Mouse (Mus musculus) WW6 (cell line): ENCODE measurements around the gene Tmem127.
"Not testable (repeated sequence)": the region's sequence is repeated elsewhere in the genome, so short reads cannot be mapped to it uniquely, and the experiment has no call there.

Experiments
- DNase-seq: peaks from one replicate; pipeline ENCODE4 v3.0.0-alpha.2; 2013; ENCODE audit warnings: low read depth, low spot score

Tmem127 gene

DNA sequence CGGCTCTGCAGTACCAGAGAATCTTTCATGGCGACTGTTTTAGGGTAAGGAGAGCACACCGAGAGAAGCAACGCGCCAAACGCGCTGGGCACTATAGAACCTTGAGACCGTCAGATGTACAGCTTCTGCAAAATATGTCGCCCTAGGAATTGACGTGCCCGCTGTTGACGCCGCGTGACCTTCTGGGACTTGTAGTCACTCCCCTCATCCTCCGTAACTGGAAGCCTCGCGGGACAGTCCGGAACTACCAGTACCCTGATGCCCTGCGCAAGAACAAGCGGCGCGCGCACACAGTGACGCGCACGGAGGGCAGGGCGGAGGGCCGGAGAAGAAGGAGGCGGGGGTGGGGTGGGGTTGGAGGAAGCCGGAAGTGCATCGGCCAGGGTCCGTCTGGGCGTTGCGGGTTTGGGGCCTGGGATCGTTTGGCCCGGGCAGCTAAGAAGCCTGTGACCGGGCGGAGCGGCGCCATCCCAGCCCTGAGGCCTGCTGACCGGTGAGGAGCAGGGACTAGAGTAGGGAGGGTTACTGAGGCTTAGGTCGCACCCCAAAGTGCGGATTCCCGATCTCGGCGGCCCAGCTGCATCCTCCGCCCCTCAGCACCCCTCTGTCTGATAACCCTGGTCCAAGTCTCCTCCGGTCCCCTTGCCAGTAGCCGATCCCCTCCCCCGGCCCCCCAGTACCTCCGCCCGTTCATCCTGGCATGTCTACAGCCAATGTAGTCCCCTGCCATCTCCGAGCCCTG lies at the start of gene Tmem127, which contains the start of gene Ciao1:
Gene Tmem127 (plus strand): TSS at position 317 of the 742 bp plus-strand sequence.
Gene Ciao1 (minus strand): TSS at position 225 of the 742 bp plus-strand sequence.
- DNase-seq, result peak; percentile 97

DNA sequence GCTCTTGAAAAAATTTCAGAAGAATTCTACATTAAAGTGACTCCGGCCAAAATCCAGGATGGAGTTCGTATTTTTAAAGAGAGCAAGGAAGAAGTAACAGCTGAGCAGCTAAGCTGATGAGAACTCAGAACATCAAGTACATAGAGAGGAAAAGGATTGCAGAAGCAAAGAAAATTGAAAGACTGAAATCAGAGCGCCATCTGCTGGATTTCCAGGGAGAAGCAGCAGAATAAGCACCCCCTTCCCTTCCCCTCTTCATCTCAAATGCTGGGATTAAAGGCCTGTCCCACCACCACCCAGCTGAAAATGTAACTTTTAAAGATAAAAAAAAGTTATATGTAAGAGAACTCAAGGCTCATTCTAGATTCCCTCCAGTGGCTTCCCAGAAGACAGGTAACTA lies 42.8 kb upstream of the Tmem127 start:
- peak; percentile 18 for DNase-seq

DNA sequence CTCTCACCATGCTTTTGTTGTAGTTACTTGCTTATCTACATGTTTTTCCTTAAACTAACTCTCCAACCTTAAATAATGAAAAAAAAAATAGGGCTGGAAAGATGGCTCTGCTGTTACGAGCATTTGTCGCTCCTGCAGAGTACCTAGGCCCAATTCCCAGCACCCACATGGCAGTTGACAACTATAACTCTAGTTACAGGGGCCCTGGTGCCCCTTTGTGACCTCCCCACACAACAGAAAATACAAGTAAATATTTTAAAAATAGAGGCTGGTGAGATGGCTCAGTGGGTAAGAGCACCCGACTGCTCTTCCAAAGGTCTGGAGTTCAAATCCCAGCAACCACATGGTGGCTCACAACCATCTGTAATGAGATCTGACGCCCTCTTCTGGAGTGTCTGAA lies 41.8 kb upstream of the Tmem127 start:
- DNase-seq, result not testable (repeated sequence)

GRCm38 (mm10) chr2:127206916-127207315 lies 40.8 kb upstream of the Tmem127 start:
- no peak for DNase-seq

DNA sequence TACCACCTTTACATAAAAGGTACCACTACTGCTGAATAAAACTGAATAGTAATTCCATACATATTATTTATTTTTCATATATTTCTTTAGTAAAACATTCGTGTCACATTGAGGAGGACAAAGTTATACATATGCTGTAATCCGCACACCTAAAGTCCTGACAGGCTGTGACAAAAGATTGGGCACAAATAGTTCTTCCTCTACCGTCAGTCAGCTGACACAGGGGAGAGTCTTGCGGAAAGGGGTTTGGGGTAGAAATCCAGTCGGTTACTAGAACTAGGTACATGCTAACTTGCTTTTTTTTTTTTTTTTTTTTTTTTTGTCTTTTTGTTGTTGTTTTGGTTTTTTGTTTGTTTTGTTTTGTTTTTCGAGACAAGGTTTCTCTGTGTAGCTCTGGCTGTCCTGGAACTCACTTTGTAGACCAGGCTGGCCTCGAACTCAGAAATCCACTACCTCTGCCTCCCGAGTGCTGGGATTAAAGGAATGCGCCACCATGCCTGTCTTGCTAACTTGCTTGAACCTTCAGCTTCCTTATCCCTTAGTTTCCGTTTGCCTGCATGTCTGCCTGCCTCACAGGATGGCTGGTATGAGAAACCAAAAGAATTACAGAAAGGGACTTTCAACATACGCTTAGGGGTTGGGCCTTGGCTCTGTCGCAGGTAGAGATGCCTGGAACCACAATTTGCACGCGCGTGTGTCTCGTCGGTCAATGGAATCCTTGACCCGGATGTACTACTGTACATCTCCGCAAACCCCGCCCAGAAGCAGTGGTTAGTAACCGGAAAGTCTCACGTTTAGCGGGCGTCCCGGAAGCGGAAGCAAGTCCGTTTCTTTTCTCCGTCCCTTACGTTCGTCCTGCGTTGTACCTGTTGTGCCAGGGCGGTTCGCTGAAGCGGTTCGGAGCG lies 39.9 kb upstream of the Tmem127 start, which contains the start of the genes 1810024B03Rik and Snrnp200:
Gene 1810024B03Rik (minus strand): TSS at position 734 of the 905 bp plus-strand sequence.
Gene Snrnp200 (plus strand): TSS at position 840 of the 905 bp plus-strand sequence.
- DNase-seq, result peak; percentile 91

DNA sequence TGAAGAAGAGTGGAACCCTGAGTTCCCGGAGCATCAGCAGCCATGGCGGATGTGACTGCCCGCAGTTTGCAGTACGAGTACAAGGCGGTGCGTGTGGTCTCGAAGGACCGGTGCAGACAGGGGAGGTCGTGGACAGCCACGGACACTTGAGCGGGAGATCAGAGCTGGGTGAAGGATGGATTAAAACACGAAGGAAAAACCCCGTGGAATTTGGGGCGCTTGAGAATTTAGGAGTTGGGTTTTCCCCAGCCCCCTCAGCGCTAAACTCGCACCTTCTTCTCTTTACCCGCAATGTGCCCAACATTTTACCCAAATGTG lies 39.3 kb upstream of the Tmem127 start:
- no peak for DNase-seq

DNA sequence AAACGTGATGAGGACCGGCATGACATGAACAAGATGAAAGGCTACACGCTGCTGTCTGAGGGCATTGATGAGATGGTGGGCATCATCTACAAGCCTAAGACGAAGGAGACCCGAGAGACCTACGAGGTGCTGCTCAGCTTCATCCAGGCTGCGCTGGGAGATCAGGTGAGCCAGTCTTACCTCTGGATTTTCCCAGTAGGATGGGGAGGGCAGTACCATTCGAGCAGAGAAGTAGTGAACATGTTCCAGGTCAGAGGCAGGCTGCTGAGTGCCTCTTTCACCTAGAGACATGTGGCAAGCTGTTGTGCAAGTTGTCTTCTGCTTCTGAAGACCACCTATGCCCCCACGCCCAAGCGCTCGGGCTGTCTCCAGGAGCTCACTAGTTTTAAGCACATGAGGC lies 37.0 kb upstream of the Tmem127 start:
- no peak for DNase-seq

- DNase-seq, result no peak
These were observed 30.0 kb upstream of the Tmem127 start for GRCm38 (mm10) chr2:127217746-127218145.

- no peak for DNase-seq
These were observed 22.4 kb upstream of the Tmem127 start for GRCm38 (mm10) chr2:127225261-127225660.

DNA sequence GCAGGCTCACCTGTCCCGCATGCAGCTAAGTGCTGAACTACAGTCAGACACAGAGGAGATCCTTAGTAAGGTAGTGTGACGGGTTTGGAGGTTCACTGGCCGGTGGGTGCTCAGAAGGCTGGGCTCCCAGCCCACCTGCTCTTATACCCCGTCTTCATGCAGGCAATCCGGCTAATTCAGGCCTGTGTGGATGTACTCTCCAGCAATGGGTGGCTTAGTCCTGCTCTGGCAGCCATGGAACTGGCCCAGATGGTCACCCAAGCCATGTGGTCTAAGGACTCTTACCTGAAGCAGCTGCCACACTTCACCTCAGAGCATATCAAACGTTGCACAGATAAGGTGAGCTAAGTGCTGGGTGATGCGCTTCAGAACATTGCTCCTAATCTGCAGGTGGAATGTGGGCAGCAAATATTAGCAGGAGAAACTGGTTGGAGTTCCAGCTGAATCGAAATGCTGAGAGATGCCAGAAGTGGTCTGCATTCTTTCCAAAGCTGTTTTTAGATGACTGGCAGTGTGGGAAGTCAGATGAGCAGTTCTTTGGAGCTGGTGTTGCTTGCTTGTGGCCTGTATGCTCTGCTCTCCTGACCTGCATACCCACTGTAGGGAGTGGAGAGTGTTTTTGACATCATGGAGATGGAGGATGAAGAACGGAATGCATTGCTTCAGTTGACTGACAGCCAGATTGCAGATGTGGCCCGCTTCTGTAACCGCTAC lies 9.7 kb upstream of the Tmem127 start:
- no peak for DNase-seq

GRCm38 (mm10) chr2:127240065-127240464 lies 7.6 kb upstream of the Tmem127 start:
- no peak for DNase-seq

- DNase-seq, result no peak
These were observed 761 bp downstream of the Tmem127 start for GRCm38 (mm10) chr2:127248334-127249004.

DNA sequence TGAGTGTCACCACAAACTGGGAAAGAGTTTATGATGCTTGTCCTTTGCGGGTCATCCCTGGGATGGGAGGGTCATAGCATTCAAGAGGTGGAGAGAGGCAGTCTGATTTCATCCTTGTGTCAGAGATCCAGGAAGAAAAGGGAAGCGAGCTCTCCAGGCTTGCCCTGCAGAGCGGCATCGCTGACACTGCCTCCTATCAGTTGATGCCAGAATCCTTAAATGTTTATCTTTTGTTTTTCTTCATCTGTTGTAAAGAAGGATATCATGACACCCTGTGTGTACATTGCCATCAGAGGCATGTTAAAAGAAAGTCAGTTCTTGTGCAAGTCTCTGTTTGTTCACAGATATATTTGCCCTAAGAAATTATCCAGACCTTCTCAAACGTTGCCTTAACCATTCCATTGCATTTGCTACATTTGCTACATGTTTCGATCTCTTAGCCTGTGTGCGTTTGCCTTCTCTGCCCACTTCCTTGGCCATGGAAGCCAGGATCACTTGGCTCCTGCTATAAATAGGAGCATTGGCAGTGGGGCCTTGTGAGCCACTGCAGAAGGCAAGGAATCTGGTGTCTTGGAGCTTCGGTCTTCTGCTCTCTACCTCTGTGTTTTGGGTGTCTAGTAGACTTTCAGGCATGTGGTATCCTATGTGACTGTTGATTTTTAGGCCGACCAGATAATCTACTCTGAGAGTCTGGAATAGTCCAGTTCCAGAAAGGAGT lies 2.7 kb downstream of the Tmem127 start:
- DNase-seq, result no peak

GRCm38 (mm10) chr2:127251457-127251856 lies 3.7 kb downstream of the Tmem127 start:
- DNase-seq, result no peak

- DNase-seq, result no peak
These were observed 4.3 kb downstream of the Tmem127 start for GRCm38 (mm10) chr2:127251880-127252527.

GRCm38 (mm10) chr2:127252787-127253186 lies 5.1 kb downstream of the Tmem127 start:
- no peak for DNase-seq

- DNase-seq, result no peak
These were observed 7.0 kb downstream of the Tmem127 start for GRCm38 (mm10) chr2:127254604-127255134.

DNA sequence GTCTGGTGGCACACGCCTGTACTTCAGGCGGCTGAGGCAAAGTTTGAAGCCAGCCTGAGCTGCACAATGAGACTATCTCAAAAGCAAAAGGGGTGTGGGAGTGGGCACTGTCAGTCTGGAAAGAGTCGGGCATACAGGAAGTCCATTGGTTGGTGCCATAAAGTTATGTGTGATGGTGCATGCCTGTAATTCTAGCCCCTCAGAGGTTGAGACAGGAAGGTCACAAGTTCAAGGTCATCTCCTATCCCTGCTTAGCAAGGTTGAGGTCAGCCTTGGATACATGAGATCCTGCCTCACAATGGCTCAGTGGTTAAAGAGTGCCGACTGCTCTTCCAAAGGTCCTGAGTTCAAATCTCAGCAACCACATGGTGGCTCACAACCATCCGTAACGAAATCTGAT lies 7.6 kb downstream of the Tmem127 start:
- no peak for DNase-seq

DNA sequence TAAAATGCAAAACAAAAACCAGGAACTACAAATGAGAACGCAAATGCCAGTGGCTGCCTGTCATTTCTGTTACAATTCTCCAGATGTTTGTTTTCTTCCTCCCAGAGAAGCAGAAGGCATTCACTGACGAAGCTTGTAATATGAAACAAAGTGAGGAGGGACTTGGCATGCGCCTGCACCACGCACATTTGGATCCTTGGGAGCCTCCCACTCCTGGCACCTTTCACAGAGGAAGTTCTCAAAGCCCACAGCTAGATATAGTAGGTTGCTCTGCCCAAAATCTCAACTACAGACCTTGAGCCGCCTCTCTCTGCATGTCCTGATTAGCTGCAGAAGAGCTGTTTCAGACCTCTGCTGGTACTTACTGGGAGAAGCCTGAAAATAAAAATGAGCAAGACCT lies 11.6 kb downstream of the Tmem127 start:
- DNase-seq, result no peak

DNA sequence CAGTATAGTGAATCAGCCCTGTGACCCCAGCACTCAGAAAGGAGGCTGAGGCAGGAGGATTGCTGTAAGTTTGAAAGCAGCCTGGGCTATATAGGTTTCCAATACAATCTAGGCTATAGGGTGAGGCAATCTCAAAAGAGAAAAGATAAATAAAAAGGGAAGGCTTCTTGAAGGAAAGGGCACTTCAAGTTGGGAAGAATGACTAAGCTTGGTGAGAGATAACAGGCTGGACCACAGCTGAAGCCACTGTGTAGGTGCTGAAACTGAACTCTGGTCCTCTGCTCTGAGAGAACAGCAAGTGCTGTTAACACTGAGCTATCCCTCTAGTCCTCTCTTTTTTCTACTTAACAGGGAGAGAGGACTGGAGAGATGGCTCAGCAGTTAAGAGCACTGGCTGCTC lies 14.8 kb downstream of the Tmem127 start:
- no peak for DNase-seq
